Mouse (Mus musculus): ENCODE data around the gene Adora3.

Adora3 gene

DNA sequence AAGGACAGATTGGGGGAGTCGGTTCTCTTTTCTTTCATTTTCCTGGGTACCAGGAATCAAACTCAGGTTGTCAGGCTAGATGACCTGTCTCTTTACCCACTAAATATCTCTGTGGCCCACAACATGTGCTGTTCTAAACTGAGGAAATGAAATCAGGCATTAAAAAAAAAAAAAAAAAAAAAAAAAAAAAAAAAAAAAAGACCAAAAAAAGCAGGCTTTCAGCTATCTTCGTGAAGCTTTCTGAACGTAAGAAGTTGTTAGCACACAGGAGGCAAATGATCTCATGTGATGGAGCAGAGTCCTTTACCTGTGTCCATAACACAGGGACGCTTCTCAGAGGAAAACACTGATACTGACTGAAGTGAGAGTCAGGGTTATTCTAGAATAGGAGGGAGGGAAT is 65.5 kb downstream of the Adora3 start:
- DNase-seq: no peak

DNA sequence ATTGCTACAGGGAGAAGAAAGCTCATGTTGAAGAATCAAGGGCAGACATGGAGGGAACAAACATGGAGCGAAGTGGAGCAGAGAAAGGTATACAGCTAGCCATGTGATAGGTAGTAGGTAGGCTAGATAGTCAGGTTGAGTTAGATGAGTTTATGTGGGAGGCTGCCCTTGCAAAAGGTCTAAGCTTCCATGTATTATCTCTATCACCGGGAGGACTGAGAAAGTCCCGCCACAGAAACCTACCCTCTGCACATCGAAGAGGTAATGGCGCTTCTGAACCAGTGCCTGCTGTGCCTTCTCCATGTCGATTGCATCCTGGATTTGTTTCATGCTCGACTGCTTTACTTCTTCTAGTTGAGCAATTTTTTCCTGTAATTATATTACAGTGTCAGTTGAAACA is 80.7 kb downstream of the Adora3 start:
- DNase-seq: no peak

DNA sequence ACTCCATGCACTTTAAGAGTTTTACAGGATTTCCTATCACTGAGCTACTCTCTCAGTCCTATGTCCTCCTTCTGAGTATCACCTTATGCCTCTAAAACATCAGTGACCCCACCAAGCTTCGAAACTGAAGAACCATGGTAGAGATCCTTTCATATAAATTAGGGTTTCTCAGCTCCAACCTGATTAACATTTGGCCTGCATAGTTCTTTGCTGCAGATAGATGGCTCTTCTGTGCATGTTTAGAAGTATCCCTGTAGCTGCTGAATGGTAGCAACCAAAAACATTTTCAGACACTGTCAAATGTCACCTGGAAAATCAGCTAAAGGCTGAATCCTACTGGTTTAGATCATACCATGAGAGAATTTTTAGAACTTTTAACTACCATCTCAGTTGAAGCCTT is 86.6 kb downstream of the Adora3 start:
- no peak for DNase-seq

DNA sequence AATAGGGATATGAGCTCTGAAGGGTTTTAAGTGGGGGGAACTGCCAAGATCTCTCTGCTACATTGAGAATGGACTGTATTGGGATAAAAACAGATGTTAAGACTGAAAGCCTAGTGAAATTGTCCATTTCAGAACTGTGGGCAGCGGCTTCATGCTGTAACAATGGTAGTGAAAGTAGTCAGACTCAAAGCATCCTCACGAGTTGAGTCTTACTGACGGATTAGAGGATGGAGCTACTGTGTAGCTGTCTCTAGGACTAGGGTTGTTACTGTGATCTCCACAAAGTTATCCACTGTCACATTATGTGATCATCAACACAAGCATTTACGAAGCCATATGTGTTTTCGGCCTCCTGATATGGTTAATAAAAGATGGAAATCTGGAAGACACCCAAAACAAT is 87.5 kb downstream of the Adora3 start:
- no peak for DNase-seq
